Mouse (Mus musculus): ENCODE measurements around the gene Defb38.

The Defb38 gene

GRCm38 (mm10) chr8:19026466-19026865 lies at the start of gene Defb38:
Gene Defb38, minus strand, starts transcription at chr8:19026566.
- DNase-seq = no peak

- DNase-seq = no peak
Observed at GRCm38 (mm10) chr8:19066013-19066412, 39.6 kb upstream of the Defb38 start.

GRCm38 (mm10) chr8:19064710-19065109 lies 38.3 kb upstream of the Defb38 start, which contains the start of gene Defb39:
Gene Defb39, minus strand, starts transcription at chr8:19064810.
- DNase-seq = no peak

- DNase-seq = no peak
Observed at GRCm38 (mm10) chr8:19062891-19063290, 36.5 kb upstream of the Defb38 start.

- no peak for DNase-seq
Observed at GRCm38 (mm10) chr8:19045242-19045641, 18.9 kb upstream of the Defb38 start.

Data from cerebellum, adult 9-11 months (tissue).